Comparison of ENCODE assay signal across 7 mouse cellular contexts in genomic region chr17:33289039-33289875, GRCm38 (mm10). TPM values are rescaled to one million over a fixed set of nuclear protein-coding genes. Genes with fewer than 3 reads are reported as not detected.
A peak's percentile ranks its signal among the peaks of the same experiment; 100 is the strongest.
DNase-seq lines count a peak whose midpoint lies in the region; ATAC-seq and TF ChIP-seq lines count a peak whose summit lies in the region.
"Not testable (repeated sequence)": the region's sequence is repeated elsewhere in the genome, so short reads cannot be mapped to it uniquely, and the experiment has no call there.

Gene Zfp955b (plus strand): TSS chr17:33289544.

- TF ChIP-seq CTCF in brain, embryonic 14.5 days (IDR thresholded peaks at IDR 0.05; ENCODE audit: borderline replicate concordance, extremely low read depth, insufficient read depth, insufficient read length); hindbrain, postnatal 0 days (IDR thresholded peaks at IDR 0.05; ENCODE audit: low read depth); liver, embryonic 14.5 days (IDR thresholded peaks at IDR 0.05; ENCODE audit: low read depth): not testable (repeated sequence)

- not testable (repeated sequence) for H3K36me3 ChIP-seq in forebrain, embryonic 14.5 days (ENCODE audit: control insufficient read depth, insufficient read depth, low read length); heart, embryonic 13.5 days; hindbrain, postnatal 0 days (ENCODE audit: insufficient read depth, low read length); liver, embryonic 14.5 days (replicated peaks; ENCODE audit: control insufficient read depth, insufficient read depth, low read depth); midbrain, embryonic 16.5 days (ENCODE audit: control insufficient read depth, insufficient read depth, low read length)

- H3K4me3 ChIP-seq in forebrain, embryonic 14.5 days (ENCODE audit: low read depth, low read length); hindbrain, postnatal 0 days (ENCODE audit: low read length); liver, embryonic 14.5 days (ENCODE audit: insufficient read depth in 1 of 2, low read depth in 2 of 2, low read length in 2 of 2); midbrain, embryonic 16.5 days (ENCODE audit: low read depth, low read length): not testable (repeated sequence)
- peak within 1 kb of the TSS; percentile 26 for H3K4me3 ChIP-seq in heart, embryonic 13.5 days

- H3K27ac ChIP-seq in forebrain, embryonic 14.5 days (ENCODE audit: low read depth, low read length); heart, embryonic 13.5 days (replicated peaks); hindbrain, postnatal 0 days; liver, embryonic 14.5 days; midbrain, embryonic 16.5 days (ENCODE audit: low read length): not testable (repeated sequence)

- 0 out of 2 replicates have a peak within 1 kb of the TSS, but pooled peaks have one; percentile 26 for H3K4me2 ChIP-seq in forebrain, embryonic 14.5 days (ENCODE audit: low read length)
- peak within 1 kb of the TSS; percentile 52 for H3K4me2 ChIP-seq in heart, embryonic 13.5 days
- H3K4me2 ChIP-seq in hindbrain, postnatal 0 days (ENCODE audit: low read depth, low read length) = not testable (repeated sequence)
- H3K4me2 ChIP-seq in liver, embryonic 14.5 days (ENCODE audit: low read depth) = 0 out of 2 replicates have a peak within 1 kb of the TSS, but pooled peaks have one; percentile 26
- peak within 1 kb of the TSS; percentile 12; the same call in 1 of the 2 replicates for H3K4me2 ChIP-seq in midbrain, embryonic 16.5 days (ENCODE audit: low read length)

- H3K9me3 ChIP-seq in forebrain, embryonic 14.5 days (replicated peaks; ENCODE audit: control insufficient read depth, low read length); heart, embryonic 13.5 days; hindbrain, postnatal 0 days (ENCODE audit: low read length); liver, embryonic 14.5 days (ENCODE audit: control insufficient read depth, low read length); midbrain, embryonic 16.5 days (replicated peaks; ENCODE audit: control insufficient read depth, low read length, poor library complexity, severe bottlenecking): not testable (repeated sequence)

- not testable (repeated sequence) for H3K9ac ChIP-seq in forebrain, embryonic 14.5 days (ENCODE audit: low read length); heart, embryonic 13.5 days; hindbrain, postnatal 0 days (replicated peaks; ENCODE audit: low read length); liver, embryonic 14.5 days (replicated peaks); midbrain, embryonic 16.5 days (ENCODE audit: low read depth, low read length)

- TF ChIP-seq EP300 in liver, embryonic 14.5 days (IDR thresholded peaks at IDR 0.05; ENCODE audit: low read depth) = not testable (repeated sequence)

- not testable (repeated sequence) for H3K27me3 ChIP-seq in forebrain, embryonic 14.5 days (replicated peaks; ENCODE audit: control insufficient read depth, insufficient read depth, low read length); heart, embryonic 13.5 days (replicated peaks); hindbrain, postnatal 0 days (ENCODE audit: insufficient read depth, low read length); liver, embryonic 14.5 days (ENCODE audit: control insufficient read depth, insufficient read depth, low read length); midbrain, embryonic 16.5 days (ENCODE audit: control insufficient read depth, insufficient read depth, low read depth, low read length)

- no CpG with 5 or more reads among the region's 25 CpGs for WGBS in forebrain, embryonic 14.5 days
- no CpG with 5 or more reads among the region's 25 CpGs for WGBS in heart, embryonic 13.5 days
- no CpG with 5 or more reads among the region's 25 CpGs for WGBS in hindbrain, postnatal 0 days
- WGBS in liver, embryonic 14.5 days (ENCODE audit: insufficient replicate concordance) = no CpG with 5 or more reads among the region's 25 CpGs
- WGBS in midbrain, embryonic 16.5 days = no CpG with 5 or more reads among the region's 25 CpGs

- not testable (repeated sequence) for H3K4me1 ChIP-seq in forebrain, embryonic 14.5 days (ENCODE audit: control insufficient read depth, insufficient read depth, low read length); heart, embryonic 13.5 days; hindbrain, postnatal 0 days (ENCODE audit: insufficient read depth, low read length); liver, embryonic 14.5 days (replicated peaks; ENCODE audit: control insufficient read depth in 2 of 2, insufficient read depth in 2 of 2, low read length in 1 of 2); midbrain, embryonic 16.5 days (ENCODE audit: control insufficient read depth, insufficient read depth, low read length)

- ATAC-seq in forebrain, embryonic 14.5 days = peak; percentile 100
- ATAC-seq in heart, embryonic 13.5 days (ENCODE audit: extremely low read depth, insufficient number of reproducible peaks, low FRiP score, low TSS enrichment) = peak; percentile 86
- peak; percentile 100 for ATAC-seq in hindbrain, postnatal 0 days
- peak; percentile 97 for ATAC-seq in liver, embryonic 14.5 days (ENCODE audit: insufficient read depth)
- ATAC-seq in midbrain, embryonic 16.5 days = peak; percentile 100

- not testable (repeated sequence) for TF ChIP-seq POLR2A in brain, embryonic 14.5 days (IDR thresholded peaks at IDR 0.05; ENCODE audit: borderline replicate concordance, extremely low read depth, insufficient read depth, insufficient read length, poor library complexity, severe bottlenecking)

- not testable (repeated sequence) for DNase-seq in brain, embryonic 14.5 days (ENCODE audit: low read depth); forebrain, embryonic 14.5 days (ENCODE audit: low spot score); hindbrain, postnatal 0 days (ENCODE audit: low spot score); left cerebral cortex, adult 18-20 months (ENCODE audit: low spot score in 2 of 2); liver, embryonic 14.5 days (ENCODE audit: low read depth in 3 of 3, low spot score in 3 of 3)

RNA-seq across cellular contexts. Expression of gene Zfp955b, which starts in this region (rescaled TPM):
- polyA plus RNA-seq in brain, embryonic 14.5 days (2012; rRNA removed) = 10.4 and 12.3 TPM in 2 replicates
- 14.0 and 15.3 TPM in 2 replicates for polyA plus RNA-seq in forebrain, embryonic 14.5 days (2014; fragmentation: Nextera tagmentation; extraction: Ambion mirVana)
- 8.1 and 8.6 TPM in 2 replicates for polyA plus RNA-seq in heart, embryonic 13.5 days (2015; fragmentation: Nextera tagmentation; extraction: Ambion mirVana)
- total RNA-seq in hindbrain, postnatal 0 days (2014; rRNA removed) = 12.6 and 16.9 TPM in 2 replicates
- 14.3 and 14.9 TPM in 2 replicates for polyA plus RNA-seq in hindbrain, postnatal 0 days (2015; fragmentation: Nextera tagmentation; extraction: Ambion mirVana)
- 10 to 100 TPM; 30.9 to 33.3 TPM for total RNA-seq in left cerebral cortex, adult 18-20 months (2021)
- 0.86 and 1.5 TPM in 2 replicates for polyA plus RNA-seq in liver, embryonic 14.5 days (2012; rRNA removed)
- polyA plus RNA-seq in liver, embryonic 14.5 days (2014; fragmentation: Nextera tagmentation; extraction: Ambion mirVana) = 1.4 and 1.6 TPM in 2 replicates
- 19.5 and 21.7 TPM in 2 replicates for polyA plus RNA-seq in midbrain, embryonic 16.5 days (2015; fragmentation: Nextera tagmentation; extraction: Ambion mirVana)
